Mouse (Mus musculus): Measurements from ENCODE around the gene Shroom3. TPM values are rescaled to one million over a fixed set of nuclear protein-coding genes. Genes with fewer than 3 reads are reported as not detected.

The Shroom3 gene
- total and polyA plus RNA-seq, 3 experiments, result 0.04 to 0.11 TPM; not detected in 1

DNA sequence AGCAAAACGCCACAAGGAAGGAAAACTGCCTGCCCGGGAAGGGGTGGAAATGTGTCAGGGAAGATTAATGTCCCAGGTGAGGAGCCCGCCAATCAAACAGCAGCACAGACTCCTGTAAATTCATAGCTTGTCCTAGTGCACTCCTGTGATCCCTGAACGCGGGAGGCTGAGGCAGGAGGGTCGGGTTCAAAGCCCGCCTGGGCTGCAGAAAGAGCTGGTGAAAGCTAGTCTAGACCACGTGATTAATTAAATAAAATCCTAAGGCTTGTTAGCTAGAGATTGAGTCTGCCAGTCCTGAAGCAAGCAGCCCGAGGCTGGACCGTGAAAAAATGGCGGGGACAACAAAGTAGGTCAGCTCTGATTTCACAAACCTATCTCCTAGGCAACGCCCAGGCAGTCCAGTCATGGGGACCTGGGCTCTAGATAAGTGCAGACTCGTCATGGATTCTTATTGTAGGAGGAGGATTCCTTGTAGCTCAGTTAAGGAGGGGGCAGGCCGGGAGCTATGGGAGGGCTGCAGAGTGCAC, 322.6 kb downstream of the Shroom3 start:
- peak overlapping the region; percentile 95 for H3K4me2 ChIP-seq (ENCODE audit: insufficient read depth, low read depth, poor library complexity, severe bottlenecking)
- no peak for DNase-seq (ENCODE audit: extremely low read depth)
- no peaks in the 10 kb centered on the region for H3K36me3 ChIP-seq (replicated peaks in 1 of 2; ENCODE audit: control insufficient read depth in 1 of 2, insufficient read depth in 1 of 2, low read length in 1 of 2)
- no peaks in the 10 kb centered on the region for H3K9me3 ChIP-seq (replicated peaks; ENCODE audit: low read length)
- no peak overlapping the region for H3K4me3 ChIP-seq (replicated peaks in 1 of 3; ENCODE audit: low read depth in 2 of 3, low read length in 2 of 3, poor library complexity in 1 of 3)
- H3K4me1 ChIP-seq (ENCODE audit: control insufficient read depth in 1 of 2, insufficient read depth in 2 of 2), result no peaks in the 10 kb centered on the region
- no peaks in the 10 kb centered on the region for H3K79me2 ChIP-seq (replicated peaks; ENCODE audit: control insufficient read depth, extremely low read depth, insufficient read depth, poor library complexity, severe bottlenecking)
- no peak overlapping the region for H3K27ac ChIP-seq (ENCODE audit: insufficient read depth, low read depth)
- dilution Hi-C loops (cut with MboI; ENCODE audit: extremely low pct_ligation_motif_present, extremely low pct_unique_long_range_greater_than_20kb, low sequenced_read_pairs), result no loop called here
- H3K27me3 ChIP-seq (replicated peaks), result no peaks in the 10 kb centered on the region
- in situ Hi-C loops (cut with MboI; ENCODE audit: low pct_ligation_motif_present, low pct_unique_long_range_greater_than_20kb, low sequenced_read_pairs), result no loop called here
- TF ChIP-seq GABPA (IDR thresholded peaks at IDR 0.05; ENCODE audit: insufficient replicate concordance, low read depth, low read length) (no peak), SMC3 (IDR thresholded peaks at IDR 0.05; ENCODE audit: low read depth, low read length) (no peak), CTCF (conservative IDR thresholded peaks at IDR 0.05 in 1 of 2, IDR thresholded peaks at IDR 0.05 in 1 of 2; ENCODE audit: low read depth in 2 of 2, low read length in 2 of 2) (no peak), RCOR1 (conservative IDR thresholded peaks at IDR 0.05; ENCODE audit: low read depth, low read length) (no peak), ZNF384 (IDR thresholded peaks at IDR 0.05; ENCODE audit: low read depth, low read length) (no peak), ZC3H11A (IDR thresholded peaks at IDR 0.05; ENCODE audit: low read depth, low read length) (no peak), MAFK (IDR thresholded peaks at IDR 0.05; ENCODE audit: insufficient replicate concordance, low read length) (no peak), PAX5 (IDR thresholded peaks at IDR 0.05; ENCODE audit: low read length) (no peak), JUND (conservative IDR thresholded peaks at IDR 0.05; ENCODE audit: low read depth, low read length) (no peak), MYC (IDR thresholded peaks at IDR 0.05; ENCODE audit: low read depth, low read length) (no peak), NELFE (IDR thresholded peaks at IDR 0.05; ENCODE audit: low read depth, low read length) (no peak), CHD2 (IDR thresholded peaks at IDR 0.05; ENCODE audit: low read length) (no peak), POLR2AphosphoS2 (IDR thresholded peaks at IDR 0.05; ENCODE audit: low read depth, low read length) (no peak), USF1 (IDR thresholded peaks at IDR 0.05; ENCODE audit: low read depth, low read length) (no peak)
- H3K9ac ChIP-seq (ENCODE audit: insufficient read depth, low read depth), result no peak overlapping the region

DNA sequence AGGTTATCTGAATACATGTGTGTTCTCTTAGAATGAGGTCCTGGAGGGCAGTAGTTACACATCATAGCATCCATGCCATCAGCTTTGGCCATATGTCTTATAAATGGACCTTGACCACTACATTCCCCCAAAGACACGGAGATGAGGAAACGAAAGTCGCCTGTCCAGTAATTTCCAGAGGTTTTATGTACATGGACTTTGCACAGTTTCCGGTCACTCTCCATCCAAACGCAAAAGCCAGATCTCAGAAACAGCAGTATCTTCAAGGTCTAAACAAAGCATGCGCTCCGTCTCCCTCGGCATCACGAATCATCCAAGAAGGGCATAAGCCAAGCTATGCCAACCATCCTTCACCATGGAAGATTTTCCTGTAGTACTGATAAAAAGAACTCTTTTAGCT, 325.0 kb downstream of the Shroom3 start:
- Histone ChIP-seq H3K27ac (ENCODE audit: insufficient read depth, low read depth) (no peak overlapping the region), H3K79me2 (replicated peaks; ENCODE audit: control insufficient read depth, extremely low read depth, insufficient read depth, poor library complexity, severe bottlenecking) (no peaks in the 10 kb centered on the region), H3K4me2 (ENCODE audit: insufficient read depth, low read depth, poor library complexity, severe bottlenecking) (no peak overlapping the region), H3K36me3 (replicated peaks in 1 of 2; ENCODE audit: control insufficient read depth in 1 of 2, insufficient read depth in 1 of 2, low read length in 1 of 2) (no peaks in the 10 kb centered on the region), H3K9me3 (replicated peaks; ENCODE audit: low read length) (no peaks in the 10 kb centered on the region), H3K4me1 (ENCODE audit: control insufficient read depth in 1 of 2, insufficient read depth in 2 of 2) (no peaks in the 10 kb centered on the region), H3K27me3 (replicated peaks) (no peaks in the 10 kb centered on the region), H3K4me3 (replicated peaks in 1 of 3; ENCODE audit: low read depth in 2 of 3, low read length in 2 of 3, poor library complexity in 1 of 3) (no peak overlapping the region), H3K9ac (ENCODE audit: insufficient read depth, low read depth) (no peak overlapping the region)
- DNase-seq (ENCODE audit: extremely low read depth), result no peak
- TF ChIP-seq PAX5 (IDR thresholded peaks at IDR 0.05; ENCODE audit: low read length) (no peak), ZKSCAN1 (IDR thresholded peaks at IDR 0.05; ENCODE audit: borderline replicate concordance, low read depth, low read length) (no peak), NRF1 (IDR thresholded peaks at IDR 0.05; ENCODE audit: low read depth, low read length) (no peak), POLR2AphosphoS2 (IDR thresholded peaks at IDR 0.05; ENCODE audit: low read depth, low read length) (no peak), MAFK (IDR thresholded peaks at IDR 0.05; ENCODE audit: insufficient replicate concordance, low read length) (no peak), MAZ (IDR thresholded peaks at IDR 0.05; ENCODE audit: low read depth, low read length) (no peak), USF1 (IDR thresholded peaks at IDR 0.05; ENCODE audit: low read depth, low read length) (no peak), ZC3H11A (IDR thresholded peaks at IDR 0.05; ENCODE audit: low read depth, low read length) (no peak), RAD21 (IDR thresholded peaks at IDR 0.05; ENCODE audit: low read depth, low read length) (no peak), ETS1 (conservative IDR thresholded peaks at IDR 0.05; ENCODE audit: low read depth, low read length) (no peak), SIN3A (IDR thresholded peaks at IDR 0.05; ENCODE audit: low read length) (no peak), SMC3 (IDR thresholded peaks at IDR 0.05; ENCODE audit: low read depth, low read length) (no peak)
- dilution Hi-C loops (cut with MboI; ENCODE audit: extremely low pct_ligation_motif_present, extremely low pct_unique_long_range_greater_than_20kb, low sequenced_read_pairs), result no loop called here
- in situ Hi-C loops (cut with MboI; ENCODE audit: low pct_ligation_motif_present, low pct_unique_long_range_greater_than_20kb, low sequenced_read_pairs), result no loop called here

Other genes with a start within 250 kb of the Shroom3 start
- gene Nup54, start 248.2 kb upstream of the Shroom3 start, total RNA-seq (2012; rRNA removed), result 41.9 and 43.7 TPM in 2 replicates
- 90.5 and 101 TPM in 2 replicates for gene Nup54, start 248.2 kb upstream of the Shroom3 start, total RNA-seq (2014; rRNA removed)
- 66.4 and 72.5 TPM in 2 replicates for gene Nup54, start 248.2 kb upstream of the Shroom3 start, polyA plus RNA-seq (2012; ENCODE audit: insufficient read length, low read depth)
- 6.0 and 9.2 TPM in 2 replicates for gene Scarb2, start 176.6 kb upstream of the Shroom3 start, total RNA-seq (2012; rRNA removed)
- 9.5 and 11.2 TPM in 2 replicates for gene Scarb2, start 176.6 kb upstream of the Shroom3 start, total RNA-seq (2014; rRNA removed)
- 6.5 and 7.2 TPM in 2 replicates for gene Scarb2, start 176.6 kb upstream of the Shroom3 start, polyA plus RNA-seq (2012; ENCODE audit: insufficient read length, low read depth)
- gene Fam47e, start 128.4 kb upstream of the Shroom3 start, total RNA-seq (2012; rRNA removed), result not detected in 2 replicates
- not detected in 2 replicates for gene Fam47e, start 128.4 kb upstream of the Shroom3 start, total RNA-seq (2014; rRNA removed)
- not detected in 2 replicates for gene Fam47e, start 128.4 kb upstream of the Shroom3 start, polyA plus RNA-seq (2012; ENCODE audit: insufficient read length, low read depth)
- 0.29 and 0.89 TPM in 2 replicates for gene Stbd1, start 80.4 kb upstream of the Shroom3 start, total RNA-seq (2012; rRNA removed)
- 0.96 and 0.99 TPM in 2 replicates for gene Stbd1, start 80.4 kb upstream of the Shroom3 start, total RNA-seq (2014; rRNA removed)
- 0.93 and 1.3 TPM in 2 replicates for gene Stbd1, start 80.4 kb upstream of the Shroom3 start, polyA plus RNA-seq (2012; ENCODE audit: insufficient read length, low read depth)
- gene Ccdc158, start 8.2 kb upstream of the Shroom3 start, total RNA-seq (2012; rRNA removed), result not detected in 2 replicates
- gene Ccdc158, start 8.2 kb upstream of the Shroom3 start, total RNA-seq (2014; rRNA removed), result not detected in 2 replicates
- not detected in 2 replicates for gene Ccdc158, start 8.2 kb upstream of the Shroom3 start, polyA plus RNA-seq (2012; ENCODE audit: insufficient read length, low read depth)